Mouse (Mus musculus) gastrocnemius, postnatal 4 days (tissue): Measurements from ENCODE around the gene Thada. TPM values are rescaled to one million over a fixed set of nuclear protein-coding genes. Genes with fewer than 3 reads are reported as not detected.
"Not testable (repeated sequence)": the region's sequence is repeated elsewhere in the genome, so short reads cannot be mapped to it uniquely, and the experiment has no call there.

Experiments
- DNase-seq, 2 experiments: peaks; one replicate each; pipeline ENCODE4 v3.0.0; 2021 to 2022; ENCODE audit warnings: low spot score in 2 of 2, mixed read lengths in 2 of 2
- total RNA-seq, 2 experiments: library from RNA; stranded (reverse); gene quantifications; 2 replicates each; pipeline ENCODE4 v1.2.3; 2021

The Thada gene
- total RNA-seq, 2 experiments from 2014 or later: 12.2 to 15.0 TPM

- no peak for DNase-seq
Observed at GRCm38 (mm10) chr17:84189127-84189854, 276.7 kb downstream of the Thada start.

- peak; percentile 78 to 92 for DNase-seq
Observed at GRCm38 (mm10) chr17:84188374-84188961, 277.5 kb downstream of the Thada start.

- DNase-seq: peak; percentile 95 to 97
Observed at GRCm38 (mm10) chr17:84187727-84188373, 278.2 kb downstream of the Thada start, which contains the start of gene Zfp36l2. Gene Zfp36l2, minus strand, starts transcription at chr17:84187947.

- DNase-seq: not testable (repeated sequence)
Observed at GRCm38 (mm10) chr17:84187264-84187663, 278.7 kb downstream of the Thada start.

- peak; percentile 46 to 65 for DNase-seq
Observed at GRCm38 (mm10) chr17:84186451-84187202, 279.4 kb downstream of the Thada start.

GRCm38 (mm10) chr17:84185581-84186450 lies 280.2 kb downstream of the Thada start:
- DNase-seq: peak; percentile 55 to 78

GRCm38 (mm10) chr17:84185011-84185411 lies 281.0 kb downstream of the Thada start:
- peak in 1 of 2 experiments; percentile 11 for DNase-seq

GRCm38 (mm10) chr17:84183291-84183781 lies 282.7 kb downstream of the Thada start:
- peak; percentile 79 to 87 for DNase-seq

GRCm38 (mm10) chr17:84182311-84183271 lies 283.4 kb downstream of the Thada start:
- DNase-seq: peak; percentile 37 to 56

GRCm38 (mm10) chr17:84181502-84182310 lies 284.3 kb downstream of the Thada start:
- DNase-seq: peak; percentile 19 to 56

- peak in 1 of 2 experiments; percentile 21 for DNase-seq
Observed at GRCm38 (mm10) chr17:84180715-84181501, 285.1 kb downstream of the Thada start.

- no peak for DNase-seq
Observed at GRCm38 (mm10) chr17:84179973-84180365, 286.0 kb downstream of the Thada start.

- DNase-seq: peak in 1 of 2 experiments; percentile 14
Observed at GRCm38 (mm10) chr17:84179026-84179972, 286.7 kb downstream of the Thada start.

GRCm38 (mm10) chr17:84177481-84177880 lies 288.5 kb downstream of the Thada start:
- DNase-seq: peak in 1 of 2 experiments; percentile 14

GRCm38 (mm10) chr17:84176446-84176845 lies 289.6 kb downstream of the Thada start:
- DNase-seq: peak in 1 of 2 experiments; percentile 13

- DNase-seq: peak in 1 of 2 experiments; percentile 12
Observed at GRCm38 (mm10) chr17:84175196-84175595, 290.8 kb downstream of the Thada start.
